Mouse (Mus musculus): ENCODE results near the gene Evl.
"Not testable (repeated sequence)": the region's sequence is repeated elsewhere in the genome, so short reads cannot be mapped to it uniquely, and the experiment has no call there.

Gene Evl

DNA sequence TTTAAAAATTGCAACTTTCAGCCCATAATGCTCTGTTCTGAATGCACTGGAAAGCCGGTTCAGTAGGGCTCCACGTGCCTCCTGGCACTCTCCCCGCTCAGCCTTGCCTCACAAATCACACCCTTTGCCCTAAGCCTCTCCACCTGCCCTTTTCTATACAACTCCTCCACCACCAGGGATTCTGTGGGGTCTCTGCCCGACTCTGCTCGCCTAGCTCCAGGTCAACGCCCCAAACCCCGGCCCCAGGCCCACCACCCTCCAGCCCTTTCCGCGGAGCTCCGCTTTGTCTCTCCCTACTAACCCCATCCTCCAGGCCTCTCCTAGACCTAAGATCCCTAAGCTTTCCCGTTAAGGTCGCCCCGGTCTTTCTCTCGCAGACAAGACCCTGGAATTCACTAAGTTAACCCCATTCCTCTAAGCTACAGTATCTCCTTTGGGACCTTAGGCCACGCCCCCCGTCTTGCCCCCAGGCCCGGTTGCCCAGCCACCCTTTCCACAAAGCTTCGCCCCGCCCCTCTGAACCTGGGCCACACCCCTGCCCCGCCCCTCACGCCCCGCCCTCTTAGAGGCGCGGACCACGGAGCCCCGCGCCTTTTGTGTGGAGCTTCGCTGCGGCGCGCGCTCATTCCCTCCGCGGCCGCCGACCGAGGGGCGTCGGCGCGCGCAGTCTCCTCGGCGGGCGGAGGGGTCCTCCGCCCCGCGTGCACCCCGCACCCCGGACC, at the start of gene Evl:
Gene Evl (plus strand): TSS at position 601 of the 722 bp plus-strand sequence.
- DNase-seq: peak; percentile 94

DNA sequence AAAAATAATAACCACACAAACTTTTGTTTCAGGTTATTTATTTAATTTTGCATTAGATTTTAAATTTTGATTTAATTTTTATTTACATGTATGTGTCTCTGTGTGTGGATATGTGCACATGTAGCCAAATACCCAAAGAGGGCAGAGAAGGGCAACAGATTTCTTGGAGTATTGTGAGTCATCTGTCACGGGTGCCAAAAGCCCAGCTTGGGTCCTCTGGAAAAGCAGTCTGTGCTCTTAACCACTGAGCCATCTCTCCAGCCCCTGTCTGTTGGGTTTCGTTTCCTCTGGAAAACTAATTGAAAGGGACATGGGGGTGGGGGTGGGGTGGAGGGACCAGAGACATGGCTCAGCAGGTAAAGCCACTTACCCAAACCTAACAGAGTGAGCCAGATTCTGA, 48.7 kb upstream of the Evl start:
- no peak for DNase-seq

DNA sequence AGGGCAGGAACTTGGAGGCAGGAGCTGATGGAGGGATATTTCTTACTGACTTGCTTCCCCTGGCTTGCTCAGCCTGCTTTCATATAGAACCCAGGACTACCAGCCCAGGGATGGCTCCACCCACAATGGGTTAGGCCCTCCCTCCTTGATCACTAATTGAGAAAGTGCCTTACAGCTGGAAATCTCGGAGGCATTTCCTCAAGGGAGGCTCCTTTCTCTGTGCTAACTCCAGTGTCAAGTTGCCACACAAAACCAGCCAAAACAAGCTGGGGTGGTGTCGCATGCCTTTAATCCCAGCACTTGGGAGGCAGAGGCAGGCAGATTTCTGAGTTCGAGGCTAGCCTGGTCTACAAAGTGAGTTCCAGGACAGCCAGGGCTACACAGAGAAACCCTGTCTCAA, 47.5 kb upstream of the Evl start:
- DNase-seq: not testable (repeated sequence)

DNA sequence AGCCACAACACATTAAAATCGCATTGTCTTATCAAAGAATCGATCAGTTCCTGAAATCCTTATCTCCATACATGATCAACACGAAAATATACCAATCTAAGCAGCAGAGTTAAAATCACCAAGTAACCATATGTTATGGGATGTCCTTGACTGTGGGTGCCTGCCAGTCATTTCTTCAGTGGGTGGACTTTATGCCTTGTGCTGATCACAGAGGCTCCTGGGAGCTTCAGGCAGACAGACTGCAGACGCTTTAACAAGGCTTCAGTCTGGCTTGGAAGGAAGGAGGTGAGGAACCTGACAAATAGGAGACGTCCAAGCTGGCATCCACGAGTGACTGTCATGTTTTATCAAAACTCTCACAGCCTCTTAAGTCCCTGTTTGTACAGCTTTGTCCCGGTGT, 43.9 kb upstream of the Evl start:
- DNase-seq: no peak

DNA sequence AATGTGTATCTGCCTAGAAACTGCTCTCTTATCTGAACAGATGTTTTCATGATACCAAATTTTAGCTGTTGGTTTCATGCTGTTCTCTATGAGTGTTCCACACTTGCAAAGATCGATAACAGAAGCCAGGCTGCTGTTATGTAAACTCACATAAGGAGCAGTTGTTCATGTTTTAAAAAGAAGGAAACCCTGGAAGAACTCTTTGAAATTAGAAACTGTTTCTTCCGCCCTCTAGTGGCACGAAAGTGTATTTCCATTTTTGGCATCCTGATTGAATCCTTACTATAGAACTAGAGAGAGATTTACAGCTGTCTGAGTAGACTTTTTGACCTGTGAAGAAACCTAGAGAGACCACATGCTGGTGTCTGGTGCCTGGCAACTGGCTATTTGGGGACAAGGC, 43.5 kb upstream of the Evl start:
- no peak for DNase-seq

DNA sequence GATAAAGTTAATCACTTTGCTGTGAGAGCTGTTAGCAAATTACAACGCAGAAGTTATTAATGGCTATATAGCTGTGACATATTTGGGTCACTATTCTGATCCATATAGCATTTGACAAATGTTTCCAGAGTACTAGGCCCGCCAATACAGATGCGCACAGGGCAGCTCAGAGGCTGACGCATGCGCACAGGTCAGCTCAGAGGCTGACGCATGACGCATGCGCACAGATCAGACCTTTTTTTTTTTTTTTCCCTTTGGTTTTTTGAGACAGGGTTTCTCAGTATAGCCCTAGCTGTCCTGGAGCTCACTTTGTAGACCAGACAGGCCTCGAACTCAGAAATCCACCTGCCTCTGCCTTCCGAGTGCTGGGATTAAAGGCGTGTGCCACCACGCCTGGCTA, 39.1 kb upstream of the Evl start:
- no peak for DNase-seq

DNA sequence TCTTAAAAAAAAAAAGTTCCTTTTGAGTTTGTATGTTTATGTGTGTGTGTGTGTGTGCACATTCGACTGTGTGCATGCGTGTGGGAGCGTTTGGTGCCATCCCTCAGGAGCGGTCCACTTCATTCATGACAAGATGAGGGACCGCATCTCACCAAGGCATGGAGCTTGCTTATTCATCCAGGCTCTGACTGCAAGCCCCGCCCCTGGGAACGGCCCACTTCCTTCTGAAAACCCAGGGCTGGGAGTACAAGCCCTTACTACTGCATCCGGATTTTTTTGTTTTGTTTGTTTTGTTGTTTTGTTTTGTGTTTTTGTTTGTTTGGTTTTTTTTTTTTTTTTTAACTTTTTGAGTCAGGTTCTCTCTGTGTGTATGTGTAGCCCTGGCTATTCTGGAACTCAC, 35.1 kb upstream of the Evl start:
- no peak for DNase-seq

DNA sequence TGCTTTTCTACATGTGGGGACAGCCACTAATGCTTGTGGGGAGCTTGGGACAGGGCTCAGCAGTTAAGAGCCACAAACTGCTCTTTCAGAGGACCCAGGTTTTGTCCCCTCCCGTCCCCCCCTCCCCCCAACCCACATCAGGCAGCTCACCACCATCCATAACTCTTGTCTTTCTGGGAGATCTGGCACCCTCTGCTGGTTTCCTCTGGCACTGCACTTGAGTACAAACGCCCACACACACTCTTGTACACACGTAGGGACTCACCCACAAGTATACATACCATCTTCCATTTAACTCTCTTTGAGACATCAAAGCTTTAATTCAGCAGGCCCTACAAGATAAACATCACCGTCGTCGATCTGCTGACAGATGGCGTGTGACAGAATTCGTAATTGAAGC, 25.3 kb upstream of the Evl start:
- DNase-seq: peak; percentile 52

DNA sequence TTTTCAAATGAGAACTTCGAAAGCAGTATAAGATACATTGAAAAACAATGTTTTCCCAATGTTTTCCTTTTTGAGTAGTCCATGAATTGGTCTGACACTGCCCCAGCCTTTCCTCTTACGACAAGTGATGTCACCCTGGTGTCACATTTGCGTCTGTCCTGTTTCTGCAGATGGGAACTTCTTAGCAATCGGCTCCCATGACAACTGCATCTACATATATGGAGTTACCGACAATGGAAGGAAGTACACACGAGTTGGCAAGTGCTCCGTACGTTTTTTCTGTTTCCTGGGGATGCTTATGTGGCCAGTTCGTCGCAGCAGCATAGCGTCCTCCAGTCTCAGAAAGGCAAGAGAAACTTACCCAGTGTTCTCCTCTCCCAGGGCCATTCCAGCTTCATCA, 20.0 kb upstream of the Evl start:
- DNase-seq: no peak

DNA sequence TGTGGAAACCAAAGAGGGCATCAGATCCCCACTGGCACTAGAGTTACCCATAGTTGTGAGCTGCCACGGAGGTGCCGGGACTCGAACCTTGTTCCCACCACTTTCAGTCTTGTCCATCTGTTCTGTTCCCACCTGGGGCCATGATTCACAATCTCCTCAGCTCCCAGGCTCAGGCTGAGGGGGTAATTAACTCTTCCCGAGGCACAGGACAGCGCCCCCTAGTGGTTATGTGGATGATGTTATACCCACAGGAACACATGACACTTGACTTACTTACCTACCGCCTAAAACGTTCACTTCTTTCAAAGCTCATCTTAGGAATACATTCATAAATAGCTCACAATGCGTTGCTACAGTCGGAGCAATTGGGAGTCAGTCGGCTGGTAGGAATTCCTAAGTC, 18.1 kb upstream of the Evl start:
- DNase-seq: peak; percentile 29

DNA sequence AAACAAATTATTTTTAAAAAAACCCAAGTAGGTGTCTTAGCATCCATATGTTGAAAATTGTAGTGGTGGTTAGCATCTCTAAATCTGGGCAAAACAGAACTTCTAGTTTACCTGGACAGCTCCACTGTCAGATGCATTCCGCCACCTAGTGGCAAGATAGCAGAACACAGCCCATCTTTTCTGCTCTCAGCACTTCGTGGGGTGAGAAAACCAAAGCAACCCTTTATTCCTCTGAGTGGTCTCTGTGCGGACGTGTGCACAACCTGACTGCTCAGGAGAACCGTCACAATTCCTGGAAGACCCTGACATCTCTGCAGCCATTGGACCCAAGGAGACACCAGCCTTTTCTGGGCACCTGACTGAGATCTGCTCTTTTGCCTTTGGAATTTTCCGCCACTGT, 13.4 kb upstream of the Evl start:
- DNase-seq: peak; percentile 58

DNA sequence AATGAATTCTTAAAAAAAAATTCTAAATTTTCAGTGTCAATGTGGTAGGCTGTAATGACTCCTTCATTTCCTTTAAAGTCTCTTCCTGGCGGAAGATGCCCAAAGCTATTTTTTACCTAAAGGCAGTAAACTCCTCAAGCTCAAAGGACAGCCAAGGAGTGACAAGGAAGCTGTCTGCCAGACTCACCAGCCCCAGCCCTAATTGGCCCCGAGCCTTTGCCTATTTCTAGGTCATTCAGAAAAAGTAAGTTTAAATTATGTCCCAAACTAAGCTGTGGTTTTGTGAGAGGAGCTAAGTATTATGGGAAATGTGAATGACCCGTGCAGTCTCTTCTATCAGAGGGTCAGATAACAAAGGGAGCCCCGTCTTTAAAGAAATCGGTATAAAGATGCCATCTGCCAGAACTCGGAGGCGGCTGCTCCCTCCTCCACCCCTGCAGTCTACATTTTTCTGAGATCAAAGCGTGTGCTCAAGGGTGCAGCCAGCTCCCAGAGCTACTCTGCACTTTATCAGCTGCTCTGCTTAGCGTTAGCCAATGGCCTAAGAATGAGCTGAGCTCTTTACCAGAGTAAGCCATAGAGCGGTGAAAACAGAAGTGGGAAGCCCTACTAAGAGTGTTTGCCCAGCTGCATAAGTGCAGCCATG, 7.9 kb upstream of the Evl start:
- no peak for DNase-seq

DNA sequence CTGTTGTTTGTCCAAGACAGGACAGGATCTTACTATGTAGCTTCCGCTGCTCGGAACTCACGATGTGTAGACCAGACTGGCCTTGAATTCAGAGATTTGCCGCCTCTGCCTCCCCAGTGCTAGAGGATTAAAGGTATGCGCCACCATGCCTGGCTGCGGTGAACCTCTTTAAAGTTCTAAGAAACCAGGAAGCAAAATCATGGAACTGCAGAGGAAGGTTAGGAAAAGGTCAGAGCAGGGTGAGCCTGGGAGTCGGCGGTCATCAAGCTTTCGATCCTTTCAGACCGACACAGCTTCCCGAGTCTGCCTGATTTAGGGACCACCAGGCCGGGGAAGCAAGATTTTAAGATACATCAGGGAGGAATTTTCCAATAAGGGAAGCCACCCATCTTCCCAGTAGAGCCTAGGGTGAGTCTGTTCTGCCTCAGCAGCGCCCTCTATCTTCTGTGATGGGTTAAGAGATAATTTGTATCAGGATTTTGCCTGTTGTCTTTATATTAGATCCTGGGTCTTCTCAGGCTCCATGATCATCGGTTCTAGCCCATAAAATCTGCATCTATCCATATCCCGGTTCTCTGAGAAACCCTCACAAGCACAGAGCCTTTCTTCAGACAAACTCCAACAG, 7.2 kb upstream of the Evl start:
- no peak for DNase-seq

DNA sequence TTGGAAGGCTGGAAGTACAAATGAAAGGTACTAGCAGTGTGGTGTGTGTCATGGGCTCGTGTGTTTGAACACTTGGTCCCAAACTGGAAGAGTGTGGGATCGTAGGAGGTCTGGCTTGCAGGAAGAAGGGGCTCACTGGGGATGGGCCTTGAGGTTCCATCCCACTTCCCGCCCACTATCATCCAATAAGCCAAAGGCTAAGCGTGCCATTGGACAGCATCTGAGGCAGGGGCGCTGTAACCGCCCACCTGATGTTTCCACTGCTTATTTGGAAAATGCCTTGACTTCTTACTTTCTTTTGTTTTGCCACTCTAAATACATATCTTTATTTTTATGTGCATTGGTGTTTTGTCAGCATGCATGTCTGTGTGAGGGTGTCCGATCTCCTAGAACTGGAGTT, 2.8 kb upstream of the Evl start:
- DNase-seq: no peak

DNA sequence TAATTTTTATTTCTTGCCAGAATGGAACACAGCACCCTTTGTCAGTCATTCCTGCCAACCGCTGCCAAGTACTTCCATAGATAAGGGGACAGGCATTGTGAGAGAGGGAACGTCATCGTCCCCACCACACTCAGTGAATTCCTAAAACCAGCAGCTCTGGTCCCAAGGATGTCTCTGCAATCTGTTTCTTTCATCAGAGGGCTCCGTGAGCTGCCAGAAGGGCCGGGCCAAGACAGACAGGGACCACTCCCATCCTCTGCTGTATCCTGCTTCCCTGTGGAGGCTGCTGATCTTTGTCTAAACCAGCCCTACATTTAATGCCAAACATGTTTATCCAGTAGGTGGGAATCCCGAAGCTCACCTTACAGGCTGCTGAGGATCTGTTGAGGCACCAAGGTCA, 1.4 kb upstream of the Evl start:
- no peak for DNase-seq

DNA sequence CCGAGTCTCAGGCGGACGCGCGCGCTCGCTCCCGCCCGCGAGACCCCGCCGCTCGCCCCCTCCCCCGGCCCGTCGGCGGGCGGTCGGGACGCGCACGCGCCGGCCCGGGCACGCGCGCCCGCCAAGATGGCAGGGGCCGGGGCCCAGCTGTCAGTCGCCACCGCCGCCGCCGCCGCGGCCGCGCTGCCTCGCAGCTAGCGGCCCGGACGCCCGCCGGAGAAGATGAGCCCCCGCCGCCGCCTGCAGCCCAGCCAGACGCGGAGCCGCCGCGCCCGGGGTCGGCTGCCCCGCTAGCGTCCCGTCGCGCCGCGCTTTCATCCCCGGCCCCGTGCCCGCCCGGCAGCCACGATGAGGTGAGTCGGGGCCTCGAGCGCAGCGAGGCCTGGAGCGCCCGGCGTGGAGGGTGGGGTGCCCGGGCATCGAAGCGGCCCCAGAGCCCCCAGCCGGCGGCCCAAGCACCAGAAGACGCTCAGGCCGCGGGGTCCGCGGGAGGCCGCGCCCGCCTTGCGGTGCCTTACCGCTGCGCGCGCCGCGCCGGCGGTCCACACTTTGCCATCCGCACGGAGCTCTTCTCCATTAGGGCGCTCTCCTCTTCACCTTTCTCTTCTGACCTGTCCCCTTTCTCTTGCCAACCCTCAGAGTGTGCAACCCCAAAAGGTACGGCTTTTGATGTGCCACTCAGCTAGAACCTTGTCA, 489 bp downstream of the Evl start:
- DNase-seq: peak; percentile 64

DNA sequence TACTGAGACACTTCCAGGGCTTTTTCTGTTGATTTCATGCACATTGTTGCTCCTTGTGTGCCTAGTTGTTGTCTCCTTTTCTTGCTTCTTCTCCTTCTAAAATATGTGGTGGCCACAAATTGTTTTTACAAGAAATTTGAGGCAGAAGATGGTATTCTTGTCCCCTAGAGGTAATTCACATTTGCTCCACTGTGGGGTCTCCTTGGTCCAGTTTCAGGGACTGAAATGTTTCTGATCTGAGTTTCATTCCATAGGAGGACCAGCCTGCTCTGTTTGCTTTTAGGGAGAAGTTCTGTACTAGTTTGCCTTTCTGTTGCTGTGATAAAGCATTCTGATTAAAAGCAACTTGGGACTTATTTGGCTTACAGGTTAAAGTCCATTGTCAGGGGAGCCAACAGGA, 3.7 kb downstream of the Evl start:
- DNase-seq: no peak

DNA sequence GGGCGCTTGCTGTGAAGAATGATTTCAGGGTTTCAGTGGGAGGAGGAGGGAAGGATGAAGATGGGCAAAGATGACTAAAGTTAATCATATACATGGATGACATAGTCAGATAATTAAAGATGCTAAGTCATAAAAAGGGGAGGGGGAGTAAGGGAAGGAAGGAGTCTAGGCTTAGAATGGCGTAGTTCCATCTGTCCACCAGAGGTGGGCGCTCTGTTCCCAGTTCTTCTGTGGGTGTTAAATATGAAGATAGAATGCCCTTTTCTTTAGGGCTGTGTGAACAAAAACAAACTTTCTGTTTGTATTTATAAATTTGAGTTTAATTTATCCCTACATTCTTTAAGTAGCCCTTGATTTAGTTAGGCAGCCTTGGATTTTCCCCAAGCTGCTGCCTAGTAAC, 8.7 kb downstream of the Evl start:
- peak; percentile 21 for DNase-seq

DNA sequence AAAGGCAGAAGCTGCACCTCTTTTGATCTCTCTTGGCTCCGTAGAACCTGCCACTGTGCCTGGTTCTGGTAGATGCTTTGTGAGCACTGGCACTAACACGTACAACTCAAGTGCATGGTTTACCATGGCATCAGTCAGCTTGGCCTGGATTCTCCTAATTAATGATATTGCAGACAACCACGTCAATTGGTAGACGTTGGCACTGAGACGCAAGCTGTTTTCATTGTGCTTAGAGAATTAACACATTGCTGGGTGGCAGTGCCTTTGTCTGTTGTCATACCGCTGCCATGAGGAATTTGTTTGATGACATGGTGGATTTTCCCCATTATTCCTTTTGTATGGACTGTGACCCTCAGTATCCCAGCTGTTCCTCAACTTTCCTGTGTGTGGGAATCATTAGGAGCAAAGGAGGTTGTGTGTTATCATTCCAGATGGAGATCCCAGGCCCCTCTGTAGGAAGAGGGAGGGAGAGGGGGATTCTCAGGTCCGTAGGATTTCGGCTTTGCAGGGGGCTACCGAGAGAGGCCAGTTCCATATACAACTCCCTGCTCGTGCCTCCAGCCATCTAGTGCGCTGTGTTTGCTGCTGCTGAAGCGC, 10.5 kb downstream of the Evl start:
- no peak for DNase-seq

DNA sequence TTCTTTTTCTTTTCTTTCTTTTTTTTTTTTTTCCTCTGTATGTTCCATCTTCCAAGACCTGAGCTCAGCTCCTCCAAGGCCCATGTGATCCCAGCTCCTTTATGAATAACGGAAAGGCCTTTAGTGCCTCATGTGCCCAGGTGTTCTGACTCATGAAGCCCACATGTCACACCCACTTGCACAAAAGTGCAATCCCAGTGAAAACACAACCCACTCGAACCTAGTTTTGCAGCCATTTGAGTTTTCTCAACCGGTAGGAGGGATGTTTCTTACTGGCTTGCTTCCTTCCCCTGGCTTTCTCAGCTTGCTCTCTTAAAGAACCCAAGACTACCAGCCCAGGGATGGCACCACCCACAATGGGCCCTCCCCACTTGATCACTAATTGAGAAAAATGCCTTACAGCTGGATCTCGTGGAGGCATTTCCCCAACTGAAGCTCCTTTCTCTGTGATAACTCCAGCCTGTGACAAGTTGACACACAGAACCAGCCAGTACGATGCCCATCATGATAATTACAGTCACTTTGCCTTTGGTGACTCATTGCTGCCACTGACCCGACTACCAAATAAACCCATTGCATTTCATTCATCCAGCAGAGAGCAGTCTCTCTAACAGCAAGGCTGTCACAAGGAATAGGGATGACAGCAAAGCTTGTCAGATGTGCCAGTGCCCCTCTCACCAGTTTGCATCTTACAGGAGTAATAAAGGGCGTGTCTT, 24.8 kb downstream of the Evl start:
- DNase-seq: no peak

DNA sequence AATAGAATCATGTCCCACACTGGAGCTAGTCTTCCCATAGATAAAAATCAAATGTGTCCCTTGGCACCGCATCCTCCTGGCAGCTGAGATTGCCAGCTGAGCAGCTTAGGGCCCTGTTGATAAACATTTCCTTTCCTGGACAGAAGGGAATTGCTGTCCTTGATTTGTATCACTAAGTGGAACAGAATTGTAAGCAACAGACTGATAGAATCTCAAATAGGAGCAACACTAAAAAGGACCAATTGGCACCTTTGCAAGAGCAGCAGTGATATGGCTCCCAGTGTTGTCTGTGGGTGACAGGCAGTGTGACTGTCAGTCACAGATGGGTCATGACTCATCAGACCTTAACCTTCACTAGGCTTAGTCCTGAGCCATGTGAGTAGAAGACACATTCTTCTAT, 29.3 kb downstream of the Evl start:
- no peak for DNase-seq

DNA sequence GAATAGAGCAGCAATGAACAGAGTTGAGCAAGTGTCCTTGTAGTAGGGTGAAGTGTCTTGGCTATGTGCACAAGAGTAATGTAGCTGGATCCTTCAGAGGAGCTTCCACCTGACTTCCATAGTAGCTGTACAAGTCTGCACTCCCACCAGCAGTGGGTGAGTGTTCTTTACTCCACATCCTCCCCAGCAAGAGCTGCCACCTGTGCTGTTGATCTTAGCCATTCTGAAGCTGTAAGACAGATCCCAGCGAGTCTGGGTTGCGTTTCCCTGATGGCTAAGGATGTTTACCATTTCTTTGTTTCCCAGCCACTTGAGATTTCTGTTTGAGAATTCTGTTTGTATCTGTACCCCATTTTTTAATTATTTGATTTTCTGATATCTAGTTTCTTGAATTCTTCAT, 35.6 kb downstream of the Evl start:
- DNase-seq: no peak

DNA sequence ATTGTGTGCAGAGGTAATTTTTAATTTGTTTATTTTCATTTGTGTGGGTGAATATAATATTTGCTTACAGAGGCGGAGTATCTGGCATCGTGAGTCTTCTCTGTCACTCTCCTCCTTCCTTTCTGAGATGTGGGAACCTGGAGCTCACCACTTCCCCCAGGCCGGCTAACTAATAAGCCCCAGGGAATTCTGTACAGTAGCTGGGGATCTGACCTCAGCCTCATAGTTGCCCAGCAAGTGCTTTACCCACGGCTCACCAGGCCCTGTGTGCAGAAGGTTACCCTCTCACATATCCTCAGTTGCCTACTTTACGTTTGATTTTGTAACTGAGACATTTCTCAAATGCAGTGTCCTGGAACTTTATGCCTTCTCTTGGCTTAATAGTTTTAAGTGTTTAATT, 37.1 kb downstream of the Evl start:
- DNase-seq: no peak
